Mouse (Mus musculus): ENCODE measurements at regions not wholly inside any gene's neighbourhood (a gene's known extent, or its start where the extent isn't known, plus 50 kb on each side); places are given as distances from the start of the nearest gene placed in this dataset.
A peak's percentile ranks its signal among the peaks of the same experiment; 100 is the strongest.

GRCm38 (mm10) chr2:114822657-114823056 lies 167.9 kb upstream of the Dph6 start:
- DNase-seq = no peak
- intact Hi-C loops (cut with DNase I) = no loop called here

GRCm38 (mm10) chr2:114828192-114828591 lies 173.4 kb upstream of the Dph6 start:
- DNase-seq = no peak
- intact Hi-C loops (cut with DNase I) = no loop called here

GRCm38 (mm10) chr2:114835694-114836093 lies 180.9 kb upstream of the Dph6 start:
- intact Hi-C loops (cut with DNase I) = no loop called here
- no peak for DNase-seq

- DNase-seq = no peak
- intact Hi-C loops (cut with DNase I) = no loop called here
Measured at GRCm38 (mm10) chr2:114843696-114844388, 189.1 kb upstream of the Dph6 start.

GRCm38 (mm10) chr2:114844389-114844771 lies 189.6 kb upstream of the Dph6 start:
- no peak for DNase-seq
- intact Hi-C loops (cut with DNase I) = no loop called here

- intact Hi-C loops (cut with DNase I) = no loop called here
- no peak for DNase-seq
Measured at GRCm38 (mm10) chr2:114848439-114848838, 193.7 kb upstream of the Dph6 start.

- intact Hi-C loops (cut with DNase I) = no loop called here
- no peak for DNase-seq
Measured at GRCm38 (mm10) chr2:114848914-114849313, 194.2 kb upstream of the Dph6 start.

- intact Hi-C loops (cut with DNase I) = no loop called here
- DNase-seq = peak; percentile 7 to 14
Measured at GRCm38 (mm10) chr2:114853715-114854530, 199.2 kb upstream of the Dph6 start.

GRCm38 (mm10) chr2:114872272-114872671 lies 217.5 kb upstream of the Dph6 start:
- no peak for DNase-seq
- intact Hi-C loops (cut with DNase I) = no loop called here

GRCm38 (mm10) chr2:114873090-114873489 lies 218.3 kb upstream of the Dph6 start:
- no peak for DNase-seq
- intact Hi-C loops (cut with DNase I) = no loop called here

GRCm38 (mm10) chr2:114879084-114879483 lies 224.3 kb upstream of the Dph6 start:
- intact Hi-C loops (cut with DNase I) = no loop called here
- DNase-seq = no peak

GRCm38 (mm10) chr2:114879784-114880183 lies 225.0 kb upstream of the Dph6 start:
- DNase-seq = no peak
- intact Hi-C loops (cut with DNase I) = no loop called here

GRCm38 (mm10) chr2:114885734-114886260 lies 231.0 kb upstream of the Dph6 start:
- no peak for DNase-seq
- intact Hi-C loops (cut with DNase I) = no loop called here

GRCm38 (mm10) chr2:114898812-114899211 lies 244.0 kb upstream of the Dph6 start:
- no peak for DNase-seq
- intact Hi-C loops (cut with DNase I) = no loop called here

- DNase-seq = no peak
- intact Hi-C loops (cut with DNase I) = no loop called here
Measured at GRCm38 (mm10) chr2:114911845-114912500, 257.2 kb upstream of the Dph6 start.

- no peak for DNase-seq
- intact Hi-C loops (cut with DNase I) = no loop called here
Measured at GRCm38 (mm10) chr2:114915025-114915690, 260.4 kb upstream of the Dph6 start.

- no peak for DNase-seq
- intact Hi-C loops (cut with DNase I) = no loop called here
Measured at GRCm38 (mm10) chr2:114918420-114919332, 263.9 kb upstream of the Dph6 start.

GRCm38 (mm10) chr2:114923911-114924310 lies 269.1 kb upstream of the Dph6 start:
- intact Hi-C loops (cut with DNase I) = no loop called here
- DNase-seq = no peak

GRCm38 (mm10) chr2:114935436-114935835 lies 280.7 kb upstream of the Dph6 start:
- no peak for DNase-seq
- intact Hi-C loops (cut with DNase I) = no loop called here
